Mouse (Mus musculus) small intestine, adult 2 months (tissue): Measurements from ENCODE around the gene Ap2a2.

ENCODE experiments used
- CTCF ChIP-seq: fragments of 200-500 bp; IDR thresholded peaks from 2 replicates; pipeline ENCODE4 v1.5.1; 2012; ENCODE audit warnings: low read depth, mild to moderate bottlenecking, control low read depth, inconsistent platforms, low read length, moderate library complexity, mixed read lengths; ENCODE audit not compliant: insufficient replicate concordance, insufficient read length; ENCODE audit errors: extremely low read depth
- POLR2A ChIP-seq: fragments of 200-500 bp; IDR thresholded peaks from 2 replicates; pipeline ENCODE4 v1.6.1; 2012; ENCODE audit warnings: low read depth, mild to moderate bottlenecking, control low read depth, inconsistent platforms, low read length, moderate library complexity

DNA sequence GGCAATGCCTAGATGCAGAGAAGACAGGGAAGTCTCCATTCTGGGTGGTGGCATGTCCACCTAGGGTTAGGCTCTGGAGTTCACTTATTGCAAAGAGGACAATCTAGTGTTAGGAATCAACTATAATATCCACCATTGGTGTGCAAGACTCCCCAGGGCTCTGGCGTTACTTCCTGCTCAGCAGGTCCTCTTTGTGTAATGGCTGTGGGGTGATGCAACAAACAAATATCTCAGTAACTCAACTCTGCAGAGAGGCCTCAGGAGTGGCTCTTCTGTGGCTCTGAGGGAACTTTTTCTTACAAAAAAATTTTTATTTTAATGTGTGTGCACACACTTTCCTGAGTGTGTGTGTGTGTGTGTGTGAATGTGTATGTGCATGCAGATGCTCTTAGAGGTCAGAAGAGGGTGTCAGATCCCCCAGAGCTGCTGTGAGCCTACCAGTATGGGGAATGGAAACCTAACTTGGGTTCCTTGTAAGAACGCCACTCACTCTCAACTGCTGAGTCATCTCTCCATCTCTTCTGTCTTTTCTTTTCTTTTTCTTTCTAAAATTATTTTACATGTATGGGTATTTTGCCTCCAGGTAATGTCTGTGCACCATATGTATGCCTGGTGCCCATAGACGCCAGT lies 12.4 kb upstream of the Ap2a2 start:
- no peak for TF ChIP-seq POLR2A
- no peak for TF ChIP-seq CTCF
